Mouse (Mus musculus) central nervous system, embryonic 11.5 days (tissue): ENCODE results near the gene 9330182O14Rik. TPM values are rescaled to one million over a fixed set of nuclear protein-coding genes. Genes with fewer than 3 reads are reported as not detected.

Source experiments
- polyA plus RNA-seq: library from polyadenylated mRNA; depleted of rRNA; stranded (reverse); fragments of >200 nt; gene quantifications from 2 replicates; pipeline ENCODE4 v1.2.3, GENCODE M21; 2012; rRNA removed

9330182O14Rik gene
- polyA plus RNA-seq = not detected in 2 replicates

DNA sequence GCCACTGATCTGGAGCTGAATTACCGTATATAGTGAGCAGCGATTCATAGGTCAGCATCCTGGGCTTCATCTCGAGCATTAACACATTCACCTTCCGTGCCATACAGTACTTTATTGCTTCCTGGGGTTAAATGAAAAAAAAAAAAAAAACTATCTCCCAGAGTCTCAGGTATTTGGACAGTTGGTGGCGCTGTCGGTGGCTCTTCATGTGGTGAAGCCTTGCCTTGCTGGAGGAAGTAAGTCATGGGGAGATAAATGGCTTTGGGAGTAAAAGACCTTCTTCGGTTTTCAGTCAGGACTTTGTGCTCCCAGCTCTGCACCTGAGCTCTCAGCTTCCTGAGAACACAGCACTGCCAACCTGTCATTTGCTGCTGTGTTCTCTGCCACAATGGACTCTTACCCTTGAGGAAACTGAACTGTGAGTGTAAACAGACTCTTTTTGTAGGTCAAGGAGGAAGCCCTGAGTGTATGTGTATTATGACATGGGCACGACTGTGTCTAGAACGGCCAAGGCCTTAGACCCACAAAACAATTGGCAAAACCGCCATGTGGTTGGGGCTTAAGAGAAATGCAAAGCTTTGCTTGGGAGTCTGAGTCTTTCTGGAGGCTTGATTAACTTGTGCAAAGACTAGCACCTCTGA lies at the start of gene 9330182O14Rik:
Gene 9330182O14Rik (plus strand): TSS at position 214 of the 641 bp plus-strand sequence.

